Mouse (Mus musculus): ENCODE measurements around the gene Tsc1.

The Tsc1 gene

GRCm38 (mm10) chr2:28616874-28617273 is 24.2 kb upstream of the Tsc1 start:
- no peak for DNase-seq

DNA sequence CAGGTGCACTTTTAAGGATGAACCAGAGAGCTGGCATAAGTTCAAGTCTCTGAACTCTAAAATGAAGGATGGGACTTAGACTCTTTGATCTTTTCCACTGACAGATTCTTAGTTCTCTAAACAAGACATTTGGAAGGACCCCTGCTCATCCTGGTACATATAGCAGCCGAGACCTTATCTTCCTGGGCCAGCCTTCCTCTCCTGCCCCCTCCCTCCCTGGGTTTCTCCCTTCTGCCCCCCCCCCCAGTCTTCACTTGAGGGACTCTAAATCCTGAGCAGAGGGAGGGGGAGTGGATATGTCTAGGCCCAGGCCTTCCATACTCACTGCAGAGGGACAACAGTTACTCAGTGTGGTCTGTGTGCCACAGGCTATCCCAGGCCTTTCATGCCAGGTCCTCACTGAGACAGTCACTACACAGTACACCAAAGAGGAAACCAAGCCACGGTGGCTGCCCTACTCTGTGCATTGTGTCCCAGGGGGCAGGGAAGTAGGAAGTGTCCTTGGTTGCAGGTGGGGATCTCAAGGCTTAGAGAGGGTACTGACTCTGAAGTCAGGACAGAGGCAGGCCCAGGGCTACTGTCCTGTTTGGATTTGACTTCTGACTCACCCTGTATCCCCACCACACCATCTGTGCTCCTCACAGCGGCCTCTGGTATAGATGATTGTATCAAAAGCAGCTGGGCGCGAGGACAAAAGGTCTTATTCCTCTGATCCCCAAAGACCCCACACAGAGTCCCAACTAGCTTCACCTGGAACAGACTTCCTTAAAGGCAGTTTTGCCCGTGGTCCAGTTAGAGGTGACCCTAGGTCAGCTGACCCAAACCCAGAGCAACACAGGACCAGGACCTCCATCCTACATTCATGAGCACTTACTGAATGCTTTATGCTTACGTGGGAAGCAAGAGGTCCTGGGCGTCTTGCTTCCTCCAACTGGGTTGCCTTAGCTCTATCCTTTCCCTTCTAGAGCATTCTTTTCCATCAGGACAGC is 23.2 kb upstream of the Tsc1 start:
- DNase-seq, result no peak

- no peak for DNase-seq
These were observed 22.2 kb upstream of the Tsc1 start for GRCm38 (mm10) chr2:28618777-28619336.

GRCm38 (mm10) chr2:28619369-28619768 is 21.7 kb upstream of the Tsc1 start:
- no peak for DNase-seq

GRCm38 (mm10) chr2:28620522-28620921 is 20.5 kb upstream of the Tsc1 start:
- no peak for DNase-seq

GRCm38 (mm10) chr2:28621111-28621510 is 19.9 kb upstream of the Tsc1 start:
- no peak for DNase-seq

GRCm38 (mm10) chr2:28621664-28622171 is 19.3 kb upstream of the Tsc1 start, which contains the start of gene Gfi1b:
TSS of gene Gfi1b (minus strand) at chr2:28621982.
- no peak for DNase-seq

DNA sequence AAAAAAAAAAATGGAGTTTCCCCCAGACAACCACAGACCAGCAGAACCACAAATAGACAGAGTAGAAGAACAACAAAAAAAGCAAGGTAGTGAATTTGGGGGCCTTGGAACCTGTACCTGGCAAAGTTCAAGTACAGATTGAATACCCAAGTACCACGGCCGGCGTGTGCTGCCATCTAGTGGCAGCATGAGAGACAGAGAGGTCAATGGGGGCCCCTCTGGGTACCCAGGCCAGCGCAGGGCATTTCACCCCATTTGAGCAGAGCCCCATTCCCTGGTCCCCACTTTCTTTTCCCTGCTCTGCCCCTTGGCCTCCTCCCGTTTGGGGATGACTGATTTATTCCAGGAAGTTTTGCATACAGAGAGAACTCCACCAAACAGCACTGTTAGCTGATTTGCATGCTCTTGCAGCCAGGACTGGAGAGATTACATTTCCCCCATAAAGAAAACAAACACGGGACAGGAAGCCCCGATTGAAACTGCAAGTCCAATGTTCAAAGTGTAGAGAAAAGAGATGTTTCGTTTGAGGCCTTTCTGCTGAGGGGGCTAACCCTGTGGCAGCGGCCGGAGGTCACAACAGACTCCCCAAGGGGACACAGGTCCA is 18.4 kb upstream of the Tsc1 start:
- no peak for DNase-seq

DNA sequence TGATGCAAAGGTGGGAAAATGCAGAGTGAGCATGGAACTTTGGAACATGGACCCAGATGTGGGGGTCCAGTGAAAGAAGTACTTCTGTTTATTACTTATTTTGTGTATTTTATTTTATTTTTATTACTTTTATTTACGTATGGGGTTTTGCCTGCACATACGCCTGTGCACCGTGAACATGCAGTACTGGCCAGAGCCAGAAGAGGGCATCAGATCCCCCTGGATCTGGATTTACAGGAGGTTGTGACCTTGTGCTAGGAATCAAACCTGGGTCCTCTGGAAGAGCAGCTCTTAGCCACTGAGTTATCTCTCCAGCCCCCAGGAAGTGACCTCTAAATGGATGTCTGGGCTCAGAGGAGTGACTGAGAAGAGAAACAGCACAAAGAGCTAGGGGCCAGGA is 16.2 kb upstream of the Tsc1 start:
- DNase-seq, result no peak

- no peak for DNase-seq
These were observed 15.0 kb upstream of the Tsc1 start for GRCm38 (mm10) chr2:28626038-28626437.

- DNase-seq, result no peak
These were observed 13.0 kb upstream of the Tsc1 start for GRCm38 (mm10) chr2:28628053-28628452.

- DNase-seq, result no peak
These were observed 11.1 kb upstream of the Tsc1 start for GRCm38 (mm10) chr2:28629911-28630381.

DNA sequence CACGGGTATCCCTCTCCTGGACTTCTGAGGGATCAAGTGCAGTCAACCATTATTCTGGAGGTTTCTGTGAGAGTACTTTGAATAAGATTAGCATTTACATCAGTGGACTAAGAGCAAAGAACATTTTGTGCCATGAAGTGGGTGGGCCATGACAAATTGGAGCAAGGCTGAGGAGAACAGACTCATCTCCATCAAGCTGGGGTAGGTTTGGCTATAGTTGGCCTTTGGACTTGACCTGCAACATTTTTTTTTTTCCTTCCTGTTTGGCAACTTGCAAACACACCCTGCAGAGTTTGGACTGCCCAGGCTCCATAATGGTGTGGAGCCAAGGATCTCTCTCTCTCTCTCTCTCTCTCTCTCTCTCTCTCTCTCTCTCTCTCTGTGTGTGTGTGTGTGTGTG is 8.4 kb upstream of the Tsc1 start:
- no peak for DNase-seq

DNA sequence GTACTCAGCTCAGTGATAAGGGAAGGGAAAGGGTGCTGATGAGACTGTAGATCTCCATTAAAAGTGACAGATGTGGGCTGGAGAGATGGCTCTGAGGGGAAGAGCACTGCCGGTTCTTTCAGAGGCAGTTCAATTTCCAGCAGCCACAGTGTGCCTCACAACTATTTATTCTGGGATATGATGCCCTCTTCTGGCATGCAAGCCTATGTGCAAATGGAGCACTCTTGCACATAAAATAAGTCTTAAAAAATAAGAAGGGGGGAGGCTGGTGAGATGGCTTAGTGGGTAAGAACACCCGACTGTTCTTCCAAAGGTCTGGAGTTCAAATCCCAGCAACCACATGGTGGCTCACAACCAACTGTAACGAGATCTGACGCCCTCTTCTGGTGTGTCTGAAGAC is 7.9 kb upstream of the Tsc1 start:
- no peak for DNase-seq

DNA sequence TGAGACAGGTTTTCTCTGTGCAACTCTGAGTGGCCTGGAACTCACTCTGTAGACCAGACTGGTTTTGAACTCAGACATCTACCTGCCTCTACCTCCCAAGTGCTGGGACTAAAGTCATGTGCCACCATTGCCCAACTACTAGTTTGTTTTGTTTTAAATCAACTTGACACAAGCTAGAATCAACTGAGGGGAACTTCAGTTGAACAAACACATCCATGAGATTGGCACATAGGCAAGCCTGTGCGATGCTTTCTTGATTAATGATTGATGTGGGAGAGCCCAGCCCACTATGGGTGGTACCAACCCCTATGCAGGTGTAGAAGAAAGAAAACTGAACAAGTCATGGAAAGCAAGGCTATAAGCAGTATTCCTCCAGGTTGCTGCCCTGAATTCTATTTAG is 5.8 kb upstream of the Tsc1 start:
- no peak for DNase-seq

GRCm38 (mm10) chr2:28637106-28637845 is 3.8 kb upstream of the Tsc1 start:
- no peak for DNase-seq

GRCm38 (mm10) chr2:28638352-28638751 is 2.7 kb upstream of the Tsc1 start:
- DNase-seq, result no peak

- no peak for DNase-seq
These were observed 2.1 kb upstream of the Tsc1 start for GRCm38 (mm10) chr2:28638886-28639285.

DNA sequence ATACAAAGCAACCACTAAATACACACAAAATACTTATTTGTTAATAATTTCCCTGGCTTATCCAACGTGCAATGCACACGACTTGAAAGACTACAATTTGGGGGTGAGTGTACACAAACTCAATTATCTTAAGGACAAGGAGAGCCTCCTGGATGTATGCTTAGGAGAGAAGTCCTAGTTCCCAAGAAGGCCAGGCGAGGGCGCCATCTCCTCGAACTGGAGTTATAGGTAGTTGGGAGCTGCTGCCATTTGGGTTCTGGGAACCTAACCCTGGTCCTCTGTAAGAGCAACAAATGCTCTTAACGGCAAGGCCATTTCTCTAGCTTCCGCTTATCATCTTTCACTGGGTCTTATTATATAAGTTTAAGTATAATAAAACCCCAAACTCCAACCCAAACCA is 1.2 kb upstream of the Tsc1 start:
- DNase-seq, result peak; percentile 31

- DNase-seq, result no peak
These were observed 460 bp downstream of the Tsc1 start for GRCm38 (mm10) chr2:28641435-28641941.

DNA sequence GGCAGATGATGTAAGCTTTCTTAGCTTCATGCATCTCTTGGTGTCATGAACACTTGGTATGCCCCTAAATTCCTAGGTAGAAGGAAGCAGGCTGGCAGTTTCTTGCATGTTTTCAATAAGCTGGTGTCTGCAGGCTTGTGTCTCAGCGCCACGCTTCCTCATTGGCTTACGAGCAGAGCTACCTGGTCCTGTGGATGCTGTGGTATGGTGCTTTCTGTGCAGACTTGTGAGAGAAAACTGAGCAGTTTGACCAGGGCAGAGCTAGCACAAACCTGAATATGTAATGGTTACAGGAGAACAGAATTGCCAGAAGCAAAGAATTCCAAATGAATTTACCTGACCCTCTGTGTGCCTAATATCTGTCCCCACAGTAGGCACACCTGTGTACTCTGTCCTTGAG is 2.1 kb downstream of the Tsc1 start:
- DNase-seq, result no peak

- DNase-seq, result no peak
These were observed 9.5 kb downstream of the Tsc1 start for GRCm38 (mm10) chr2:28650526-28650925.

DNA sequence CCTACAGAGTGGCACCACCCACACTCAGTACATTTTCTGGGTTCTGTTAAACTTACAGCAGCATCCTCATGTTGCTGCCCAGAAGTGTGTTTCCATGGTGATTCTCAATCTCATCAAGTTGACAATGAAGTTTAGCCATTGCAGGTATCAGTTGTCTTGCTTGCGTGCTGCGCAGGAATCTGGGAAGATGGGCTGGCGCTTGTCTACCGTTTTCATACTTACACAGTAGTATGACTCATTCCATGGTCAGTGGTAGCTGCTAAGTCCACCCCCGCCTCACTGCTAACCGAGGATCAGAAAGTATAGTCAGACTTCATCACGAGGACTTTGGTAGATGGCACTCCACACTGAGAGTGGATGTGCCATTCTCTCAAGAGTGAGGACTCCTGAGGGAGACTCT is 12.3 kb downstream of the Tsc1 start:
- no peak for DNase-seq
